Mouse (Mus musculus) liver, embryonic 12.5 days (tissue): ENCODE measurements around the gene Lrrc8d. TPM values are rescaled to one million over a fixed set of nuclear protein-coding genes. Genes with fewer than 3 reads are reported as not detected.

Source experiments
- ATAC-seq: fragments of 200-750 bp; cut with Nextera tagmentation; 2 replicates; pipeline ENCODE4 v1.8.0; 2017; ENCODE audit warnings: moderate number of reproducible peaks, mild to moderate bottlenecking, moderate library complexity
- H3K27ac ChIP-seq: fragments of 300-500 bp; sonication (generic); 2 replicates; pipeline ENCODE4 v1.5.1; 2016; ENCODE audit warnings: mild to moderate bottlenecking
- H3K27me3 ChIP-seq: fragments of 300-500 bp; sonication (generic); replicated peaks from 2 replicates; pipeline ENCODE4 v1.6.1; 2016; ENCODE audit warnings: mild to moderate bottlenecking, moderate library complexity
- H3K36me3 ChIP-seq: fragments of 300-500 bp; sonication (generic); 2 replicates; pipeline ENCODE4 v1.6.1; 2016; ENCODE audit warnings: mild to moderate bottlenecking, moderate library complexity
- H3K4me1 ChIP-seq: fragments of 300-500 bp; sonication (generic); 2 replicates; pipeline ENCODE4 v1.6.1; 2016
- H3K4me2 ChIP-seq: fragments of 300-500 bp; sonication (generic); 2 replicates; pipeline ENCODE4 v1.6.1; 2016; ENCODE audit warnings: mild to moderate bottlenecking, moderate library complexity
- H3K4me3 ChIP-seq: fragments of 300-500 bp; sonication (generic); 2 replicates; pipeline ENCODE4 v1.5.1; 2016; ENCODE audit warnings: mild to moderate bottlenecking, moderate library complexity
- H3K9ac ChIP-seq: fragments of 300-500 bp; sonication (generic); 2 replicates; pipeline ENCODE4 v1.6.1; 2016; ENCODE audit warnings: mild to moderate bottlenecking, moderate library complexity
- H3K9me3 ChIP-seq: fragments of 300-500 bp; sonication (generic); replicated peaks from 2 replicates; pipeline ENCODE4 v1.6.1; 2016; ENCODE audit warnings: mild to moderate bottlenecking, moderate library complexity
- WGBS: fragments of 180-500 bp; shearing (Covaris S2); methylation state at CpG from one replicate; pipeline ENCODE4 v1.1.7; 2016; ENCODE audit not compliant: insufficient replicate concordance; 5-methylcytosine and 5-hydroxymethylcytosine counted together
- polyA plus RNA-seq: library from polyadenylated mRNA; unstranded; fragments of >200 nt; fragmentation: Nextera tagmentation; extraction: Ambion mirVana; gene quantifications from 2 replicates; pipeline ENCODE4 v1.2.1, GENCODE M21; 2016

Gene Lrrc8d
- polyA plus RNA-seq, 1 experiment from 2014 or later: 14.5 TPM

DNA sequence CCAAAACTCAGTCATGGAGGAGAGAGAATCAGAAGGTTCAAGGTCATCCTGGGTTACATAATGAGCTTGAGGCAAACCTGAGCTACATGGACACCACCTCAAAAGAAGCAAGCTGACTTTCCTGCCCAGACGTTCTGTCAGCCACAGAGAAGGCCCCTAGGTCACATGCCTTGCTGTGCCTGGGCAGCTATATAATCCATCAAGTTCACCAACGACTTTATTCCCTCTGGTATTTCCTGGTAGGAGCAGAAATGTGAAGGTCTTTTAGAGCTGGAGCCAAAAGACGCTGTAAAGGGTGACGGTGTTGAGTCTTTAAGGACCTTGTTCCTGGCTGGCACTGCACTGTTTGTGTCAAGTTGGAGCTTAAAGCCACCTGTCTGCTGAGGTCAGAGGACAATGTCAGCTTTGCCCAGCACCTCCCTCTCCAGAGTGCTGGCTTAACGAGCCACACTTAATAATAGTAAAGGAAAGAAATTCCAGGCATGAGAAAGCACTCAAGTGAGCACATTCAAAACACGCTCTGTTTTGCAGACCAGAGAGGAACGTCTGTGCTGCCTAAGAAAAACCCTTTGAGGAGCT lies 129.3 kb downstream of the Lrrc8d start:
- no peak for ATAC-seq
- 47% methylated on average over 7 of the region's 7 CpGs for WGBS
- H3K4me3 ChIP-seq: no peak overlapping the region
- no peaks in the 10 kb centered on the region for H3K27me3 ChIP-seq
- H3K4me2 ChIP-seq: no peak overlapping the region
- H3K9me3 ChIP-seq: no peaks in the 10 kb centered on the region
- H3K27ac ChIP-seq: no peak overlapping the region
- H3K36me3 ChIP-seq: no peaks in the 10 kb centered on the region
- peaks cover 33% of the 10 kb centered on the region for H3K4me1 ChIP-seq
- H3K9ac ChIP-seq: no peak overlapping the region

DNA sequence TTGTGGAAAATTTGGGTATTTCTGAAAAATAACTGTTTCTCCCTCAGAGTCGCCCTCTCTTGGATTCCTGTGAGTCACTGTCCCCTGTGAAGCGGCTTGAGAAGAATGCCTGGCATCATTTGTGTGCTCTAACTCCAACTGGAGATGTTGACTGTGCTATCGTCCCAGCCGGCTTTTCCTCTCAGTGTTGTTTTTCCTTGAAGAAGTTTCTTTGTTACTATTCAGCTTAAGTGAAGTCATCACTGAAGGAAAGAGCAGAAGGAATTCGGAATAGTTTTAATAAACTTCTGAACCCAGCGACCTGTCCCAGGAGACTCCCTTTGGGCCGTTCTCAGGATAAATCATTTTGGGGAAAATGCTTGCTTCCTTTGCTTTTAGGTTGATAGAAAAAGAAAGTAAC lies 132.4 kb downstream of the Lrrc8d start:
- Histone ChIP-seq H3K27me3 (no peaks in the 10 kb centered on the region), H3K4me3 (no peak overlapping the region), H3K4me2 (no peak overlapping the region), H3K27ac (no peak overlapping the region), H3K9ac (no peak overlapping the region), H3K9me3 (no peaks in the 10 kb centered on the region), H3K4me1 (peaks cover 17% of the 10 kb centered on the region), H3K36me3 (no peaks in the 10 kb centered on the region)
- no peak for ATAC-seq
- 69% methylated on average over 7 of the region's 7 CpGs for WGBS

DNA sequence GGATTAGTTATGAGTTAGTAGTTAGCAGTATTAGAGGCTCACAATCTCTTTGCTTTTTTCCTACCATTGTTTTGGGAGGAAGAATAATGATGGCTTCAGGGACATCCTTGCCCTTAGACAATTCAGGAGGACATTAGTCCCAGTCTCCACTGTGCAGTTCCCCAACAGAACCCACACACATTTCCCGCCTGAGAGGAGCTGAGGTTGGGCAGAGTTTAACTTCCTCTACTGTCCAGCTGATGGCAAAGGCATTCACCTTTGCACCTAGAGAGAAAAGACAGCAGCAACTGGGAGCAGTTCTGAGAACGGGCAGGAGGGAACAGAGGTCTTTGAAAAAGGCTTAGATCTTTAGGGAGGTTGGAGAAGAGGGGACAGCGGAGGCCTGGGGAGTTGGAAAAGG lies 134.2 kb downstream of the Lrrc8d start:
- H3K27ac ChIP-seq: no peak overlapping the region
- ATAC-seq: no peak
- no peaks in the 10 kb centered on the region for H3K27me3 ChIP-seq
- H3K4me1 ChIP-seq: peaks cover 17% of the 10 kb centered on the region
- H3K9me3 ChIP-seq: no peaks in the 10 kb centered on the region
- H3K4me3 ChIP-seq: no peak overlapping the region
- H3K36me3 ChIP-seq: no peaks in the 10 kb centered on the region
- H3K4me2 ChIP-seq: no peak overlapping the region
- 47% methylated on average over 3 of the region's 3 CpGs for WGBS
- no peak overlapping the region for H3K9ac ChIP-seq

DNA sequence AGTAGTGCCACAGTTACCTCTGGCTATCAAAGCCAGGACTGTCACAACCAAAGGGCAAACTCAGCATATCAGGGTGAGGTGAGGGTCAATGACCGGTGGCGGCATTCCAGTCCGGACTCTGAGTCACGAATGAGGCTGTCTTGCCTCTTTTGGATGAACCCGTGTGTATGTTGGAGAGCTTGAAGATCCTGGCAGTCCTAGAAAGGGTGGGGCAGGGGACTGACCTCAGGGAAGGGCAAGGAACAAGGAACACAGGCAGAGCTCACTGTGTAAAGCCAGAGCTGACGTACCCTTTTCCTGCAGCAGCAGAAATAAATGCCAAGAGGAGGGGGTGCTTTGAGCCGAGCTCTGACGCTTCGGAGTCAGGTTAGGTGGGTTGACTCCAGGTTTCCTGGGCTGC lies 136.2 kb downstream of the Lrrc8d start:
- no peak overlapping the region for H3K27ac ChIP-seq
- no peak overlapping the region for H3K4me3 ChIP-seq
- H3K4me2 ChIP-seq: no peak overlapping the region
- no peaks in the 10 kb centered on the region for H3K9me3 ChIP-seq
- 74% methylated on average over 9 of the region's 9 CpGs for WGBS
- H3K4me1 ChIP-seq: peaks cover 19% of the 10 kb centered on the region
- H3K36me3 ChIP-seq: no peaks in the 10 kb centered on the region
- ATAC-seq: peak; percentile 13; the same call in 1 of the 2 replicates
- no peak overlapping the region for H3K9ac ChIP-seq
- H3K27me3 ChIP-seq: no peaks in the 10 kb centered on the region

DNA sequence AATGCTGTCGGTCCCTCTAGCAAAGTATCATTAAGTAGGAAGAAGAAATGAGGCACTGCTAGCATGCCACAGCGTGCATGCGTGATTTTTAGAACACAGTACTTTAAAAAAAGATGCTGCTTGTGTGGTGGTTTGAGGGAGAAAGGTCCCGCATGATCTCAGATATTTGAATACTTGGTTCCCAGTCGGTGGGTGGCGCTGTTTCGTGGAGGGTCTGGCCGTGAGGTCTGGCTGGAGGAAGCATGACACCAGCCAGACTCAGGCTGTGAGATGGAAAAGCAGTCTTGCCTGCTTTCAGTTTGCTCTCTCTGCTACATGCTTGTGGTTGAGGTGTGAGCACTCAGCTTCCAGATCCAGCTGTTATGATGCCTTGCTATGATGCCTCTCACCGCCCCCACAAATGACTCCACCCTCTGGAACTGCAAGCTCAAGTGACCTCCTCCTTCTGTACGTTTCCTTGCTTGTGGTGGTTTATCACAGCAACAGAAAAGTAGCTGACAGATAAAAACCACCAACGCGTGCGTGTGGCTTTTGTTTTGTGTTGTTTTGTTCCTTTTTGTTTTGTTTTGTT lies 140.1 kb downstream of the Lrrc8d start:
- Histone ChIP-seq H3K27ac (no peak overlapping the region), H3K9me3 (no peaks in the 10 kb centered on the region), H3K27me3 (no peaks in the 10 kb centered on the region), H3K9ac (no peak overlapping the region), H3K36me3 (no peaks in the 10 kb centered on the region), H3K4me1 (peaks cover 13% of the 10 kb centered on the region), H3K4me2 (no peak overlapping the region), H3K4me3 (no peak overlapping the region)
- WGBS: 42% methylated on average over 13 of the region's 13 CpGs
- no peak for ATAC-seq

DNA sequence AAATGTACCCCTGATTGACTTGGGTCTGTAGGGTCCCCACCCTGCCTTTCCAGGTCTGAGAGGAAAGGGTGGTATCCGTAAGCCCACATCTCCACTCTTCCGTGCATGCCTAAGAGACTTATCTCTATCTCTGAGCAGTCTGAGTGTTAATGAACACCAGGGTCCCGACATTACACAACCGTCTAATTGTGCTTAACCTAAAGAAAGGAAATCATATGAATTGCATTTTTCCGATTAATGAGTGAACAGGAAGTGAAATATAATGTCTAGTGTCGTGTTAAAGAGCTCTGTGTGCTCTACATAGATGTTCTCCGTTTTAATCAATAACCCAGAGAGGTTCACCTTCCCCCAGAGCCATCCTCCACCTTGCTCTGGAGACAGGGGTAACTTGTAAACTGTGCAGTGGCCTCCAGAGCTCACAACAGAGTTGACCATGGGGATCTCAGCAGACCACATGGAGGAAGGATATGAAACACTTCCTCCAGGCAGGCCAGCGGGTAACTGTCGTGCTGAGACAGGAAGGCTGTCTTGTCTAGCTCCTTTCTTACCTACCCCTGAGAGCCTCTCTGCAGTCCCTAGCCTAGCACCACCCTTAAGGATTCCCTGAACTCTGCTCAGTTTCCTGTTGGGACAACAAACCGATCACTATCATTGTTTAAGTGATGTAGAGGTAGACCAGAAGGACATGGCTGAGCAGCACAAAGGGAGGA lies 144.4 kb downstream of the Lrrc8d start:
- H3K36me3 ChIP-seq: no peaks in the 10 kb centered on the region
- H3K4me1 ChIP-seq: peaks cover 6% of the 10 kb centered on the region
- ATAC-seq: peak; percentile 47; the same call in 1 of the 2 replicates
- no peak overlapping the region for H3K27ac ChIP-seq
- no peak overlapping the region for H3K9ac ChIP-seq
- no peaks in the 10 kb centered on the region for H3K9me3 ChIP-seq
- no peak overlapping the region for H3K4me3 ChIP-seq
- no peaks in the 10 kb centered on the region for H3K27me3 ChIP-seq
- no peak overlapping the region for H3K4me2 ChIP-seq
- WGBS: 33% methylated on average over 10 of the region's 10 CpGs

DNA sequence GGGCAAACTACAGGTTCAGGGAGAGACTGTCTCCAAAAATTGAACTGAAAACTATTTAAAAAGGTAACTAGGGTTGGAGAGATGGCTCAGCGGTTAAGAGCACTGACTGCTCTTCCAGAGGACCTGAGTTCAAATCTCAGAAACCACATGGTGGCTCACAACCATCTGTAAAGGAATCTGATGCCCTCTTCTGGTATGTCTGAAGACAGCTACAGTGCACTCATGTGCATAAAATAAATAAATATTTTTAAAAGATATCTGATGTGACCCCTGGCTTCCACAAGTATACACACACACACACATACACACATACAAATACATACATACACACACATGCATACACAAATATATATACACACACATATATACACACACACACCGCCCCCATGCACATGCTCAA lies 145.3 kb downstream of the Lrrc8d start:
- no peaks in the 10 kb centered on the region for H3K9me3 ChIP-seq
- no peaks in the 10 kb centered on the region for H3K27me3 ChIP-seq
- peaks cover 8% of the 10 kb centered on the region for H3K4me1 ChIP-seq
- H3K9ac ChIP-seq: no peak overlapping the region
- 73% methylated on average over 2 of the region's 2 CpGs for WGBS
- ATAC-seq: no peak
- no peak overlapping the region for H3K4me2 ChIP-seq
- no peak overlapping the region for H3K27ac ChIP-seq
- no peak overlapping the region for H3K4me3 ChIP-seq
- no peaks in the 10 kb centered on the region for H3K36me3 ChIP-seq

DNA sequence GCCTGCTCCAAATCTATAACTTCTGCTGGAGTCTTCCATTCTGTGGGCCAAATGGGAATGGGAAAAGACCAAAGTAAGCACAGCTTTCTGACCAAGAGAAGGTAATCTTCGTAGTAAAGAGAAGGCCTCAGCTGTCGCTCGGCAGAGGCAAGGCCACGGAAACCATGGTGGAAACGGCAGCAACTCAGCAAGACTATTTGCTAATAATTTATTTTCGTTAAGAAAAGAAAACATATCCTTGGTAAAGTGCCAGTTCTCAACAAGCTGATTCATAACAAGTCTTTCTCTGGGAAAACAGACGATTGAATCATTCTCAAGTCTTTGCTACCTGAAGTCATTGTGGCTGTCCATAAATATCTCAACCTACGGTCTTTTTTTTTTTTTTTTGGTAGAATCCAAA lies 148.0 kb downstream of the Lrrc8d start:
- Histone ChIP-seq H3K27me3 (no peaks in the 10 kb centered on the region), H3K4me1 (peaks cover 5% of the 10 kb centered on the region; the same call in 1 of the 2 replicates), H3K9me3 (no peaks in the 10 kb centered on the region), H3K36me3 (no peaks in the 10 kb centered on the region), H3K4me3 (no peak overlapping the region), H3K4me2 (no peak overlapping the region), H3K9ac (no peak overlapping the region), H3K27ac (no peak overlapping the region)
- no peak for ATAC-seq
- 74% methylated on average over 8 of the region's 8 CpGs for WGBS

DNA sequence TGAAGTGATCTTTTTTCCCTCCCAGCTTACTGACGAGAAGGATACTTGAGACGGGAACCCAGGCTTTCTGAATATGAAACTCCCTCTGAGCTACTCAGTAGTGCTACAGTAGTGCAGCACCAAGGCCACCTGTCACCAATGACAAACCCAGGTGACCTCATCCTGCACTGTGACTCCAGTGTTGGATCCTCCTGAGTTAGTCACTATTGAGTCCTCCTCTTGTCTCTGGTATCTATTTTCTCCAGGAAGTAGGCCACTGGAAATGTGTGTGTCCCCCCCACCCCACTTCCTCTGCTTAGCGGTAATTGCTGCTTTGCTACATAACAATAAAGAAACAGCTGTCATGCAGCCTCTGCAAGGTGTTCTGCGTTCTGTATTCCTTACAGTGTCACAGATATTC lies 149.5 kb downstream of the Lrrc8d start:
- ATAC-seq: no peak
- WGBS: 33% methylated on average over 4 of the region's 4 CpGs
- no peaks in the 10 kb centered on the region for H3K27me3 ChIP-seq

DNA sequence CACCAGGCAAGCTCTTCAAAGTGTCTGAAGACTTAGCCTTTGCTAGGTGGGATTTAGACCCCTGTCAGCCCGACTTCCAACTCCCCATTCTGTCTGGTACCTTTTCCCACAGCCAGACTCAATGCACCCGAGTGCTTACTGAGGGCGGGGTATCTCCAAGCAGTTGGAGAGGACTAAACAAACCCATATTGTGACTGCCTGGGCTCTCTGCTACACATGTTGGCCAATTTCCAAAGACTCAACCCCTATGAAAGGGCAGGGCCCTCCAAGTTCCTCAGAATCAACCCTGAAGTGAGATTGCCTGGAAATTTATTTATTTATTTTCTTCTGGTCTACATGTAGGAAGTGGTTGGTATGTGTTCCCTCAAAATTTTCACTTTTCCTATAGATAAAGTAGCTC lies 149.9 kb downstream of the Lrrc8d start:
- WGBS: 39% methylated on average over 3 of the region's 3 CpGs
- ATAC-seq: no peak

More for the DNA sequence above, 149.5 kb downstream of the Lrrc8d start:
- Histone ChIP-seq H3K4me2 (no peak overlapping the region), H3K36me3 (no peaks in the 10 kb centered on the region), H3K4me3 (no peak overlapping the region), H3K27ac (no peak overlapping the region), H3K9me3 (no peaks in the 10 kb centered on the region), H3K9ac (no peak overlapping the region), H3K4me1 (peaks cover 5% of the 10 kb centered on the region; the same call in 1 of the 2 replicates)

DNA sequence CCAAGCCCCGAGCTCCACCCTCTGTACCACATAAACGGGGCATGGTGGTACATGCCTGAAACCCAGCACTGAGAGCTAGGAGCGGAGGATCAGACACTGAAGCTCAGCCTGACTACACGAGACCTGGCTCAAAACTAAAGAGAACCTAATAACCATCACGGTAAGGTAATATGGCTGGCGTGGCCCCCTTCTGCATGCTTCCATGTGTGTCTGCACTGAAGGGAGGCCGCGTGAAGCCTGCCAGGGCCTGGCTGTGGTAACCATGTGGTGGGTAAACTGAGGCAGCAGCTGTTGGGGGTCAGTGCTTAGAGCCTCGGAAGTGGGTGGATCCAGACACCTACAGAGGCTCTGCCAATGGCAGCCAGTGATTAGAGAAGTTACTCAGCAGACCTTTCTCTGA lies 153.5 kb downstream of the Lrrc8d start:
- WGBS: 70% methylated on average over 9 of the region's 9 CpGs
- no peak for ATAC-seq
- no peaks in the 10 kb centered on the region for H3K36me3 ChIP-seq
- no peaks in the 10 kb centered on the region for H3K9me3 ChIP-seq
- peaks cover 9% of the 10 kb centered on the region; the same call in 1 of the 2 replicates for H3K4me1 ChIP-seq
- no peak overlapping the region for H3K4me3 ChIP-seq
- H3K9ac ChIP-seq: no peak overlapping the region
- no peak overlapping the region for H3K4me2 ChIP-seq
- H3K27me3 ChIP-seq: no peaks in the 10 kb centered on the region
- H3K27ac ChIP-seq: no peak overlapping the region

More for the DNA sequence above, 149.9 kb downstream of the Lrrc8d start:
- Histone ChIP-seq H3K27me3 (no peaks in the 10 kb centered on the region), H3K9me3 (no peaks in the 10 kb centered on the region), H3K36me3 (no peaks in the 10 kb centered on the region), H3K4me1 (peaks cover 5% of the 10 kb centered on the region; the same call in 1 of the 2 replicates), H3K9ac (no peak overlapping the region), H3K27ac (no peak overlapping the region), H3K4me3 (no peak overlapping the region), H3K4me2 (no peak overlapping the region)

DNA sequence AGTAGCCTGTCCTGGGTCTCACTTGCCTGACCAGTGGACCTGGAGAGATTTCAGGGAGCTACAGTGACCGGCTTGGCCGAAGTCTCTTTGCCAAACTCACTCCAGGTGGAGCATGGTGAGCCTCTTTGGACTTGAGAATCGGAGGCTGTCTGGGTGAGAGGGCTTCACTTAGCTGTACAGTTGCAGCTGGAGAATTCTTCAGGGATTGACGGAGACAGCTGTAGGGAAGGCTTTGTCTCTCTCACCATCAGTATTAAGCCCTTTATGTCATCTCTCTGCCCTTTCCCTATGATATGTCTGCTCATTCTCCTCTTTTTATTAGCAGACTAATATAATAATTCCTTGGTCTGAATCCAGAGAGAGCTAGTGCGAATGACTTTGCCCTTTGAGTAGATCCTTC lies 157.7 kb downstream of the Lrrc8d start:
- Histone ChIP-seq H3K27ac (no peak overlapping the region), H3K36me3 (no peaks in the 10 kb centered on the region), H3K4me3 (no peak overlapping the region), H3K27me3 (no peaks in the 10 kb centered on the region), H3K9ac (no peak overlapping the region), H3K9me3 (no peaks in the 10 kb centered on the region), H3K4me2 (no peak overlapping the region), H3K4me1 (peaks cover 25% of the 10 kb centered on the region)
- 67% methylated on average over 5 of the region's 5 CpGs for WGBS
- no peak for ATAC-seq
